Mouse (Mus musculus) forebrain, embryonic 15.5 days (tissue): ENCODE data around the gene Pjvk. TPM values are rescaled to one million over a fixed set of nuclear protein-coding genes. Genes with fewer than 3 reads are reported as not detected.
A peak's percentile ranks its signal among the peaks of the same experiment; 100 is the strongest.
"Not testable (repeated sequence)": the region's sequence is repeated elsewhere in the genome, so short reads cannot be mapped to it uniquely, and the experiment has no call there.

Source experiments
- ATAC-seq: fragments of 200-750 bp; cut with Nextera tagmentation; replicated peaks from 2 replicates; pipeline ENCODE4 v1.8.0; 2017; ENCODE audit warnings: mild to moderate bottlenecking, moderate TSS enrichment, moderate library complexity
- H3K27ac ChIP-seq: fragments of 300-500 bp; sonication (generic); replicated peaks from 2 replicates; pipeline ENCODE4 v1.5.1; 2015; ENCODE audit warnings: mild to moderate bottlenecking, inconsistent platforms
- H3K27me3 ChIP-seq: fragments of 300-500 bp; sonication (generic); 2 replicates; pipeline ENCODE4 v1.6.1; 2015; ENCODE audit warnings: inconsistent platforms
- H3K36me3 ChIP-seq: fragments of 300-500 bp; sonication (generic); 2 replicates; pipeline ENCODE4 v1.6.1; 2015; ENCODE audit warnings: mild to moderate bottlenecking, inconsistent platforms
- H3K4me1 ChIP-seq: fragments of 300-500 bp; sonication (generic); 2 replicates; pipeline ENCODE4 v1.6.1; 2015; ENCODE audit warnings: inconsistent platforms
- H3K4me2 ChIP-seq: fragments of 300-500 bp; sonication (generic); replicated peaks from 2 replicates; pipeline ENCODE4 v1.6.1; 2015; ENCODE audit warnings: mild to moderate bottlenecking, inconsistent platforms
- H3K4me3 ChIP-seq: fragments of 300-500 bp; sonication (generic); 2 replicates; pipeline ENCODE4 v1.5.1; 2015; ENCODE audit warnings: mild to moderate bottlenecking, inconsistent platforms
- H3K9ac ChIP-seq: fragments of 300-500 bp; sonication (generic); replicated peaks from 2 replicates; pipeline ENCODE4 v1.6.1; 2015; ENCODE audit warnings: mild to moderate bottlenecking, inconsistent platforms
- H3K9me3 ChIP-seq: fragments of 300-500 bp; sonication (generic); 2 replicates; pipeline ENCODE4 v1.6.1; 2016; ENCODE audit warnings: inconsistent platforms
- WGBS: fragments of 180-500 bp; shearing (Covaris S2); methylation state at CpG from one replicate; pipeline ENCODE4 v1.1.7; 2015; ENCODE audit warnings: mixed read lengths; 5-methylcytosine and 5-hydroxymethylcytosine counted together
- polyA plus RNA-seq: library from polyadenylated mRNA; unstranded; fragments of >200 nt; fragmentation: Nextera tagmentation; extraction: Ambion mirVana; gene quantifications from 2 replicates; pipeline ENCODE4 v1.2.1, GENCODE M21; 2015

The Pjvk gene
- polyA plus RNA-seq = 0.51 and 0.91 TPM in 2 replicates

DNA sequence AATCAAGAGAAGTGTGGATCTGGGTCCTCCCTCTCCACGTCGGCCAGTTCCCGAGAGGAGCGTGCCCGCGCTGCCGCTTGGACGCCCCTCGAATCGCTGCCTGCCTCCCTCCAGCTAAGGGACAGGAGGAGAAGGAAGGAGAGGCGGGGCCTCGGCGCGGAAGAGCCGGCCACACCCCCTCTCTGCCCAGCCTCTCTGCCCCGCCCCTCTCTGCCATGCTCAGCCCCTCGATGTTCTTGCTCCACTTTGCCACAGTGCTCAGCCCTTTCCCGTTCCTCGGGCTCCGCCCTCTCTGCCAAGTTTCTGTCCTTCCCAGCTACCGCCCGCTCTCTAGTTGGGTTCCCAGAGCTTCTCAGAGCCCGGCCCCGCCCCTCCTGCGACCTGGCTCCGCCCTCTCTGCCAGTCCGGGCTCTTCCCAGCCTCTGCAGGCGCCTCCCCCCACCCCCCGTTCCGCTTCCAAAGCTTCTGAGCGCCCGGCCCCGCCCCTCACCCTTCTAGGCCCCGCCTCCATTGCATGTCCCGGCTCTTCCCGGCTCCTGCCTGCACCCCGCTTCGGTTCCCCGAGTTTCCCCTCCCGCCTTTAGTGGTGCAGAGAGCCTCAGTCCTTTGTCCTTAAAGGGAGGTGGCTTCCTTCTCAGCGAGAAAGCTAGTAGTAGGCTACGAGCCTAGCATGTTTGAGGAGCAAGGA lies at the start of gene Pjvk, which contains the start of gene Prkra:
Gene Pjvk (plus strand): TSS at position 594 of the 688 bp plus-strand sequence.
Gene Prkra (minus strand): TSS at position 133 of the 688 bp plus-strand sequence.
- Histone ChIP-seq H3K36me3 (no peaks in the 10 kb centered on the region), H3K27me3 (no peaks in the 10 kb centered on the region)
- under 1% methylated on average over 41 of the region's 42 CpGs for WGBS

DNA sequence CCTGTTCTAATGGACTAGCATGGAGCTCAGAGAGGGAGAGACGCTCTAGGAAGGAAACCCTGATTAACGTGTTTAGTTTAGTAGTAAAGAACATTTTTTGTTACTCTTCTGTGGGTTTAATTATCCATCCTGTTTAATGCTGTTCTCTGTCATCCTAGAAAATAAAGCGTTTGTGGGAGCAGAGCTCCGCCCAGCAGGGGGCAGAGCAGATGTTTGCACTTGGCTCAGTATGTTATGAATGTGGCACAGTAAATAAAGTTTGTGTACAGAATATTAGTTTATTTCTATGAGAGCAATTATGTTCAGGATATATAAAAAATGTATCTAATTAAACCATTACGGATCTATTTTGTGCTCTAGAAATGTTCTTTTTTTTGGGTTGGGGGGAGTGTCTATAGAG lies 49.1 kb upstream of the Pjvk start:
- no peak overlapping the region for H3K4me3 ChIP-seq
- no peak overlapping the region for H3K4me2 ChIP-seq
- H3K9ac ChIP-seq = no peak overlapping the region
- no peaks in the 10 kb centered on the region for H3K4me1 ChIP-seq
- 53% methylated on average over 5 of the region's 5 CpGs for WGBS
- H3K27ac ChIP-seq = no peak overlapping the region
- H3K9me3 ChIP-seq = no peaks in the 10 kb centered on the region
- no peak for ATAC-seq
- H3K27me3 ChIP-seq = no peaks in the 10 kb centered on the region
- peaks cover 13% of the 10 kb centered on the region; the same call in 1 of the 2 replicates for H3K36me3 ChIP-seq

More for the DNA sequence above, at the start of gene Pjvk, which contains the start of gene Prkra:
- H3K9me3 ChIP-seq = no peaks in the 10 kb centered on the region
- H3K4me1 ChIP-seq = peaks cover 17% of the 10 kb centered on the region
- H3K27ac ChIP-seq = peak within 1 kb of the TSS; percentile 92
- peak within 1 kb of the TSS; percentile 82 for H3K9ac ChIP-seq
- H3K4me3 ChIP-seq = peak within 1 kb of the TSS; percentile 86
- ATAC-seq = peak; percentile 99
- peak within 1 kb of the TSS; percentile 67 for H3K4me2 ChIP-seq

DNA sequence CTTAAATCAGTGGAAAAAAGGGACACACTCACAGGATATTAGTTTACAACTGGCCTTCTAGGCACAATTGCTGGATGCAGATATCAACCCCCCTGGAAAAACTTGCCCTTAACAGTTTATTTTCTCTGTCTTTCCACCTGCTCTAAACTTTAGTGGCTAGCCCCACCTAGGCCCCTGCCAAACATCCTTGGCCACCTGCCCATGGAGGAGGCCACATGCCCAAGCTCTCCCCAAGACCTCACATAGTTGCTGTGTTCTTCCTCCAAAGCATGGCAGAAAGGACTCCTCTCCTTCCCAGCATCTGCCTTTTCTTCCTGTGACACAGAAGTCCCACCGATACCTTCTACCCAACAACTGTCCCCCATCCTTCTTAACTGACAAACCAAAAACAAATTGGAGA lies 46.0 kb upstream of the Pjvk start:
- 100% methylated on average over 1 of the region's 1 CpGs for WGBS
- Histone ChIP-seq H3K4me3 (no peak overlapping the region), H3K36me3 (no peaks in the 10 kb centered on the region), H3K9ac (no peak overlapping the region), H3K4me2 (no peak overlapping the region), H3K27me3 (no peaks in the 10 kb centered on the region), H3K27ac (no peak overlapping the region), H3K9me3 (no peaks in the 10 kb centered on the region), H3K4me1 (no peaks in the 10 kb centered on the region)
- no peak for ATAC-seq

DNA sequence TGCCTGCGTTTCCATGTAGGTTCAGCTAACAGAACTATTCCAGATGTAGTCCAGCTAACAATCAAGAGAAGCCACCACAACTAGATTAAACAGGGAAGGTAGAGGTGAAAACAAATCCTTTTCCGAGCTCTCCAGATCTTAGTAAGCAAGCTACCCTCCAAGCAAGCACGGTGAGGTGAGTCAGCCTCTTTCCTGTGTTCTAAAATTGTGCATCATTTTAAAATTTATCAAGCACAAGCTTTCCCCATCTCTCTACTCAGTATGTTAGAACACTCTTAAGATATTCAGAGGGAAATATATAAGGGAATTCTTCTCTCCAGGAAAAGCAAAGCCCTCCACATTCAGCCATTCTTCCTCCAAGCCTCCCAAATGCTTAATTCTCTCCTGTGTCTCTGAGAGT lies 41.6 kb upstream of the Pjvk start:
- 94% methylated on average over 3 of the region's 3 CpGs for WGBS
- Histone ChIP-seq H3K9ac (no peak overlapping the region), H3K4me3 (no peak overlapping the region), H3K27me3 (no peaks in the 10 kb centered on the region), H3K9me3 (no peaks in the 10 kb centered on the region), H3K4me2 (no peak overlapping the region), H3K4me1 (no peaks in the 10 kb centered on the region), H3K36me3 (no peaks in the 10 kb centered on the region), H3K27ac (no peak overlapping the region)
- no peak for ATAC-seq

DNA sequence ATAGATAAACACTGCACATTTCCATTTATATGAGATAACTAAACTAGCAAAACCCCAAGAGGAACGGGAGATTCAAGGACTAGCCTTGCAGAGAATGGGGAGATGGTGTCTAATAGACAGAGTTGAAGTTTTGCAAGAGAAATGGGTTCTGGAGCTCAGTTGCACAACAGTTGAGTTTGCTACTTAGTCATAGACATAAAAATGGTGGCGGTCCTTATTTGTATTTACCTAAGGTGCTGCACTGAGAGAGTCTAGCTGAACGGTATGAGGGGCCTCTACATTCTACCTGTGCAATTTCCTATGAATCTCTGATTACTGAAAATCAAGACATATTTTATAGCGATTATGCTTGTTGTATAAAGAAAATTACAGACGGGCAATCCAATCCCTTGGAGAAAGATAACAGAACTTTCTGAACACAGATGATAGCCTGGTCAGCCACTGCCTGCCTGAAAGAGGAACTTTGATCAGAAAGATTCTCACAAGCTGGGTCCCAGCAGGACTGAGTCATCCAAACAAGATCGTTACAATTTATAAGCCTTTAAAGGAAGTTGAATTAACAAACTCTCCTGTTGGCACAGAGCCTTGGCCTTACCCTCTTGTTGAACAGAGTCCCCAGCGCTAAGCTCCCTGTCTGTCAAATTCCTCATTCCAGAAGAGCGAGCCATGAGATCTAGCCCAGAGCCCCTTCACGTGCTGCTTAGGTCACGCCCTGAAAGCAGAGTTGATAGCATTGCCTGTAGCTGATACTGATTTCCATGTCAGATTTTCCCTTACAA lies 37.8 kb upstream of the Pjvk start:
- ATAC-seq = no peak
- Histone ChIP-seq H3K4me1 (no peaks in the 10 kb centered on the region), H3K4me3 (no peak overlapping the region), H3K9me3 (no peaks in the 10 kb centered on the region), H3K4me2 (no peak overlapping the region), H3K36me3 (no peaks in the 10 kb centered on the region), H3K27me3 (no peaks in the 10 kb centered on the region), H3K9ac (no peak overlapping the region), H3K27ac (no peak overlapping the region)
- 67% methylated on average over 10 of the region's 10 CpGs for WGBS

DNA sequence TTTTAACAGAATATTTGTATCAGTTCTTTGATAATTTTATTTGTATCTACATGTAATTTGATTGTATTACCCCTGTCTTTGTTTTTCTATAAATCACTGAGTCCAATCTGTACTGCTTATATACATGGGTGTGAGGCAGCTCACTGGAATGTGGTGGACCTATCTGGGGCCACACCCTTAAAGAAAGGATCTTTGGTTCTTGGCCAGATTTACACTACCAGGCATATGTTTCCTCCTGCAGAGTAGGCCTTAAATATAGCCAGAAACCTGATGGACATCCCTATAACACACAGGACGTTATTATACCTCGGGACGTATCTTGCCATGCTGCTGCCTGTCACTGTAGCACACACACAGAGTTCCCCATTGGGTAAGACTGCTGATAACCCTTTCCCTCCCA lies 36.3 kb upstream of the Pjvk start:
- ATAC-seq = no peak
- Histone ChIP-seq H3K9ac (no peak overlapping the region), H3K4me2 (no peak overlapping the region), H3K27ac (no peak overlapping the region), H3K27me3 (no peaks in the 10 kb centered on the region), H3K4me3 (no peak overlapping the region), H3K9me3 (no peaks in the 10 kb centered on the region), H3K36me3 (no peaks in the 10 kb centered on the region), H3K4me1 (no peaks in the 10 kb centered on the region)
- WGBS = 83% methylated on average over 3 of the region's 3 CpGs

DNA sequence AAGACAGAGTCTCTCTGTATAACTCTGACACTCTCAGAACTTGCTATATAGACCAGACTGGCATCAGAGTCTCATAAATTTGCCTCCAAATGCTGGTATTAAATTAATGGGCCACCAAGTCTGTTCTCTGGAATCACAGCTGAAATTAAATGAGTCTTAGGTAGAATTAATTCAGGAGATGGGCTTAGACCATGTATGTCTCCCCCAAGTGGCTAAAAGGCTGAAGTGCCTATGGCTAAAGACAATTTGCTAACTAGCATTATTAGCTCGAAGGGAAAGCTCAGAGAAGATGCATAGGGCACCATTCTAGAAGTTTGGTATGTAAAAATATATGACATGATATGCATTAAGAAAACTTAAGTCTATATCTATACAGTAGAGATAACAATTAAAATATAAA lies 30.2 kb upstream of the Pjvk start:
- no peak overlapping the region for H3K4me2 ChIP-seq
- peak; percentile 76 for ATAC-seq
- H3K27me3 ChIP-seq = no peaks in the 10 kb centered on the region
- 24% methylated on average over 1 of the region's 1 CpGs for WGBS
- H3K4me1 ChIP-seq = no peaks in the 10 kb centered on the region
- no peak overlapping the region for H3K27ac ChIP-seq
- no peak overlapping the region for H3K4me3 ChIP-seq
- H3K9me3 ChIP-seq = no peaks in the 10 kb centered on the region
- H3K36me3 ChIP-seq = peaks cover 1% of the 10 kb centered on the region; the same call in 1 of the 2 replicates
- no peak overlapping the region for H3K9ac ChIP-seq

DNA sequence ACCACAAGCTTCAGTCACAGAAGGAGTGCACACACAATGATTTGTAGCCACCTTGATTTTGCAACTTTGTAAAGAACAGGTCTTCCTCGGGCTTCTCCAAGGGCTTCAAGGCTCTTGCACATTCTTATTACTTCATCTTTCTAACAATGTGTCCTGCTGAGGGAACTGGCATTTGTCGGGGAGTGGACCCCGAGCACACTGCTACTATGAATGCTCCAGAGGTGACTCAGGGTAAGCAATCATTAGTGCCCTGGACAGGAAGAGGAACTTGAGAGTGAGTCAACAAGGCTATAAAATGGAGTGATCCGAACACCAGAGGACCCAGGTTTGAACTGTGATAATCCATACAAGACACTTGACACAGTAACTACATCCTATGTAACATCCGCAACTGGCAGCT lies 28.1 kb upstream of the Pjvk start:
- Histone ChIP-seq H3K9ac (no peak overlapping the region), H3K4me1 (no peaks in the 10 kb centered on the region), H3K27me3 (no peaks in the 10 kb centered on the region), H3K9me3 (no peaks in the 10 kb centered on the region), H3K4me2 (no peak overlapping the region), H3K4me3 (no peak overlapping the region), H3K27ac (no peak overlapping the region), H3K36me3 (peaks cover 11% of the 10 kb centered on the region)
- WGBS = 93% methylated on average over 5 of the region's 5 CpGs
- ATAC-seq = no peak

DNA sequence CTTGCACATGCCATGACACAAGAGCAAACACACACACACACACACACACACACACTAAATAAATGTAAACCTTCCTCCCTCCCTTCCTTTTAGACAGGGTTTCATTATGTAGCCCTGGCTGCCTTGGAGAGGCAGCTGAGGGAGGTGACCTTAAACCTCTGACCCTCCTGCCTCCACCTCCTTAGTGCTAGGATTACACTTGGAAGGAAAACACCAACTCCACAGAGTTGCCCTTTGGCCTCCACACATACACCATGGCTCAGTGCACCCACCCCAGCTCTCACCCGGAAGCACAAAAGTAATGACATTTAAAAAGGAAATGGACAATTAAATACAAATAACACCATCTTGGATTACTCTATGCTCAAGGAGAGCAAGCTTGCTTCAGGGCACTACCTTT lies 26.6 kb upstream of the Pjvk start:
- no peak overlapping the region for H3K9ac ChIP-seq
- ATAC-seq = no peak
- H3K27ac ChIP-seq = no peak overlapping the region
- H3K4me3 ChIP-seq = no peak overlapping the region
- no peaks in the 10 kb centered on the region for H3K9me3 ChIP-seq
- H3K27me3 ChIP-seq = no peaks in the 10 kb centered on the region
- 79% methylated on average over 1 of the region's 1 CpGs for WGBS
- no peak overlapping the region for H3K4me2 ChIP-seq
- peaks cover 25% of the 10 kb centered on the region for H3K36me3 ChIP-seq
- H3K4me1 ChIP-seq = no peaks in the 10 kb centered on the region

DNA sequence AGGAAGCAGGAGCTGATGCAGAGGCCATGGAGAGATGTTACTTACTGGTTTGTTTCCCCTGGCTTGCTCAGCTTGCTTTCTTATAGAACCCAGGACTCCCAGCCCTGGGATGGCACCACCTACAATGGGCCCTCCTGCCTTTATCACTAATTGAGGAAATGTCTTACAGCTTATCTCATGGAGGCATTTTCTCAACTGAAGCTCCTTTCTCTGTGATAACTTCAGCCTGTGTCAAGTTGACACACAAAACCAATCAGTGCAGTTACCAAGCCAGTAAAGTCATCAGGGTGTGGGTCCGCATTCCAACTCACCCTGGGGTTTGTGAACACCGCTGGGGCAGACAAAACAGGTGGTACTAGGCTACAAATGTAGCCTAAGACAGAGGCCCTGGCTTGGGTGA lies 26.0 kb upstream of the Pjvk start:
- H3K4me2 ChIP-seq, ATAC-seq, H3K4me3 ChIP-seq, H3K9ac ChIP-seq, H3K27ac ChIP-seq, H3K4me1 ChIP-seq, H3K27me3 ChIP-seq, H3K9me3 ChIP-seq: not testable (repeated sequence)
- WGBS = 100% methylated on average over 2 of the region's 2 CpGs
- H3K36me3 ChIP-seq = peaks cover 31% of the 10 kb centered on the region

DNA sequence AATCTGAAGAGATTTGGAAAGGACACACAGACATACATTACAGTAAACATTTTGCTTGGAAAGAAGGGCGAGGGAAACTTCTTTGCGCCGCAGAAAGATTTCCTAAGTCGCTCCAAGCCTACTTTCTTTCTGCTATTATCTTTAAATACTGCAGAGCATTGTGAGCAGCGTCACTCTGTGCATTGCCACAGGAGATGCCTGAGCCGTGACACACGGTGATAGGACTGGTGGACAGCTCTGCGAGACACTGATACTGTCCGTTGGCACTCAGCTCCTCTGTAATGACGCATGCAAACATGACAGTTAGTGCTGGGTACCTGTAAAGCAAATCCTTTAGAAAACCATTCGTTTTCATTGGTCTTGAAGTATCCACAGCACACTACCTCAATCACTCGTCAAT lies 18.0 kb upstream of the Pjvk start:
- no peak overlapping the region for H3K4me3 ChIP-seq
- ATAC-seq = no peak
- H3K9me3 ChIP-seq = no peaks in the 10 kb centered on the region
- 96% methylated on average over 12 of the region's 12 CpGs for WGBS
- H3K9ac ChIP-seq = no peak overlapping the region
- H3K4me1 ChIP-seq = no peaks in the 10 kb centered on the region
- peaks cover 85% of the 10 kb centered on the region for H3K36me3 ChIP-seq
- H3K4me2 ChIP-seq = no peak overlapping the region
- no peaks in the 10 kb centered on the region for H3K27me3 ChIP-seq
- no peak overlapping the region for H3K27ac ChIP-seq

DNA sequence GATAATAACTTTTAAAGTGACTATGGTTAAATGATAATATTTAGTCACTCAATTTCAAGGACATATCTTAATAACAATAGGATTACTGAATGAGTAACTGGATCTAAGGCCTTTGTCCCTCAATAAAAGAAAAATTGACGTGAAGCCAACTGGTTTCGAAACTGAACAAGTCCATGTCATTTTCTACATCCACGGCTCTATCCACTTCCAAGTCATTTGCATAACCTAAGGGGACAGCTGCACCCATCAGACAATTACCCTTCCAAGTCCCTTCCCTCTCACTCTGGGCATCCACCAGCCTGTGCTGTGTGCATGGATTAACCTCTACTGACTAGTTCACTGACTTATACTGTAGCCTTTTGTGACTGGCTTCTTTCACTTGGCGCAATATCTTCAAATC lies 16.7 kb upstream of the Pjvk start:
- Histone ChIP-seq H3K36me3 (peaks cover 86% of the 10 kb centered on the region), H3K9me3 (no peaks in the 10 kb centered on the region), H3K4me3 (no peak overlapping the region), H3K9ac (no peak overlapping the region), H3K27ac (no peak overlapping the region), H3K4me1 (no peaks in the 10 kb centered on the region), H3K4me2 (no peak overlapping the region), H3K27me3 (no peaks in the 10 kb centered on the region)
- no peak for ATAC-seq
- 72% methylated on average over 4 of the region's 4 CpGs for WGBS
